Comparison of ENCODE assay signal across 16 mouse cellular contexts in the genomic region with DNA sequence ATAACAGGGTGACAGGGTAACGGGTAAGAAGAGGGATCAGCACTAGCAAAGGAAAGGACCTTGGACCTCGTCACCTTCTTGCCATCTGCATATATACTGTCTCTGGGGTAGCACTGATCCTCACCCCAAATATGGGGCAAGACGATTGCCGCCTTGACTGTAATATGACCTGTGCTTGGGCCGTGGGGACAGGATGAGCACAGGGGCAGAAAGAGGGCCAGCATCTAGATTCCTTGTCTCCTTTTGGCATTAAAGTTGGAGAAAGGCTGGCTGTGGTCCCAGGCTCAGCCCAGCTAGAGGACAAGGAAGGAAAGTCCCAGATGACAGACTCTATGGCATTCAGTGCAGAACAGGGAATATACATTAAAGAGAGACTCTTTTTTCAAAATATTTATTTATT.
"Had no signal": no experiment of that assay in that cellular context is flagged by ENCODE, and none has a peak within 500 bp of the region (broad histone marks: within the 10 kb centered on the region; RNA-seq: fewer than 3 reads in every experiment).

No protein-coding gene starts in this region.

- DNase-seq: kidney, postnatal 14 days; lung, embryonic 14.5 days; lung, postnatal 10 days; lung, postnatal 4 days; retina, postnatal 1 day; right cerebral cortex, postnatal 4 days; spleen, adult 18-20 months; thymus, adult 18-20 months; thymus, postnatal 14 days had no signal

- ATAC-seq: liver, embryonic 12.5 days; midbrain, embryonic 15.5 days had no signal

- H3K4me1 ChIP-seq: limb, embryonic 10.5 days; liver, embryonic 12.5 days; midbrain, embryonic 15.5 days; neural tube, embryonic 12.5 days had no signal

- H3K27ac ChIP-seq: left cerebral cortex, adult 2 months; limb, embryonic 10.5 days; liver, embryonic 12.5 days; midbrain, embryonic 15.5 days; neural tube, embryonic 12.5 days had no signal

- H3K4me2 ChIP-seq: liver, embryonic 12.5 days; lung, embryonic 14.5 days; midbrain, embryonic 11.5 days; midbrain, embryonic 15.5 days; neural tube, embryonic 12.5 days had no signal

- H3K36me3 ChIP-seq: limb, embryonic 10.5 days; liver, embryonic 12.5 days; midbrain, embryonic 15.5 days; neural tube, embryonic 12.5 days had no signal

- H3K9ac ChIP-seq: liver, embryonic 12.5 days; lung, embryonic 14.5 days; midbrain, embryonic 15.5 days; neural tube, embryonic 12.5 days had no signal

- H3K4me3 ChIP-seq: left cerebral cortex, adult 2 months; limb, embryonic 10.5 days; liver, embryonic 12.5 days; megakaryocyte, embryonic 14.5 days; midbrain, embryonic 15.5 days; neural tube, embryonic 12.5 days had no signal

- H3K27me3 ChIP-seq: liver, embryonic 12.5 days; megakaryocyte, embryonic 14.5 days; midbrain, embryonic 15.5 days; neural tube, embryonic 12.5 days had no signal

- H3K9me3 ChIP-seq: limb, embryonic 10.5 days; liver, embryonic 12.5 days; midbrain, embryonic 15.5 days had no signal
